Mouse (Mus musculus) heart, adult 10 weeks (tissue): ENCODE measurements around the gene Cntnap4. TPM values are rescaled to one million over a fixed set of nuclear protein-coding genes. Genes with fewer than 3 reads are reported as not detected.

Experiments used
- polyA plus RNA-seq: library from polyadenylated mRNA; stranded (reverse); fragments of 350-450 nt; fragmentation: Illumina TruSeq; extraction: RNeasy Lipid Tissue Mini Kit (QIAGEN cat#74804); gene quantifications from one replicate; pipeline ENCODE4 v1.2.3, GENCODE M21; 2014; ENCODE audit warnings: low read depth, low replicate concordance

Cntnap4 gene
- not detected for polyA plus RNA-seq

DNA sequence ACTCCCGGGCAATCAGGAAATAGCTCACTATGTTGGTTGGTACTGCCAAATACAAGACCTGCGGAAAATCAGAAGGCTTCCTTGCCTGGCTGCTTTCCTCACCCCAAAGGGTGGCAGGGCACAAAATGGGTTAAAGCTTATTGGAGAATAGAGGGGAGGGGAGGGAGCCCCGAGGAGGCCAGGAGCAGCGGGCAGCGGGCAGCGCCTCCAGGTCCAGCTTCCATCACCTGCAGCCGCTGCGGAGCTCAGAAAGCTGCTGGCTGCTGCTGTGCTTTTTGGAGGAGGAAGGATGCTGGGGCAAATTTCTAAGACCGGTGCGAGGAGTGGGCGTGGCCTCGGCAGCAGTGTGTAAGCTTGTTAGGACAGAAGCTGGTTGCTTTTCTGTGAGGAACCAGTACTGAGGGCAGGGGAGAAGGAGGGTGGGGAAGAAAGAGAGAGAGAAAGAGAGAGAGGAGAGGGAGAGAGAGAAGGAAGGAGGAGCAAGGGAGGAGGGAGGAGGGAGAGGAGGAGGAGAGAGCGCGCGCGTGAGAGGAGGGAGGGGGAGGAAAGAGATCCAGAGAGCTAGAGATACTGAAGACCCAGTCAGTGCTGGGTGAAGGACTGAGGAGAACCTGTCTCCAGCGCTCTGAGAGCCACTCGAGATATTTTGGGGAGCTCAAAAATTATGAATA is at the start of gene Cntnap4:
Cntnap4 (plus strand) TSS at position 573 of the 671 bp plus-strand sequence.

